Comparison of ENCODE assay signal across 13 mouse cellular contexts in the genomic region with DNA sequence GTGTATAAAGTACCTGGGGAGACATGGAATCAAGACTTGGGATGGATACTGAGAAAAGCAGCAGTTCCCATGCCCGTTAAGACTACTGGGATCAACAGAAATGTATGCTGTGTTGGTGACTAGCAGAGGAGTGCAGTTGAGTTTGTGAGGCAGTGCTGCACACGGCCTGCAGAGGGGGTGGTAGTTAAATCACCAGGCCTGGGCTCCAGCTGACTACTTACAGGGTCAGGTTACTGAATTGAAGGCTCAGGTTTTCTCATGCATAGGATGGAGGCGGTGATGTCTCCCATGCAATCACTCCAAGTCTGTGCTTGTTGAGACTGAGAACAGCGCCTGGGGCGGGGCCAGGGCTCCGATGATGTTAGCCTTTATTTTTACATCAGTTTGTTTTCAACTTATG. TPM values are rescaled to one million over a fixed set of nuclear protein-coding genes. Genes with fewer than 3 reads are reported as not detected.
A peak's percentile ranks its signal among the peaks of the same experiment; 100 is the strongest.
DNase-seq lines count a peak whose midpoint lies in the region; ATAC-seq and TF ChIP-seq lines count a peak whose summit lies in the region.
"Had no signal": no experiment of that assay in that cellular context is flagged by ENCODE, and none has a peak within 500 bp of the region (broad histone marks: within the 10 kb centered on the region; RNA-seq: fewer than 3 reads in every experiment).

No protein-coding gene starts in this region.

- ATAC-seq in forebrain, postnatal 0 days, result no peak
- no peak for ATAC-seq in forebrain, embryonic 15.5 days (replicated peaks)
- ATAC-seq in liver, embryonic 14.5 days (ENCODE audit: insufficient read depth), result no peak
- peak; percentile 54; the same call in 1 of the 2 replicates for ATAC-seq in limb, embryonic 11.5 days (ENCODE audit: insufficient number of reproducible peaks, low FRiP score, low TSS enrichment, low read depth)

- 34% methylated on average over 6 of the region's 6 CpGs for WGBS in forebrain, postnatal 0 days
- 39% methylated on average over 6 of the region's 6 CpGs for WGBS in forebrain, embryonic 15.5 days
- 24% methylated on average over 6 of the region's 6 CpGs for WGBS in liver, embryonic 14.5 days (ENCODE audit: insufficient replicate concordance)
- WGBS in limb, embryonic 11.5 days, result 14% methylated on average over 6 of the region's 6 CpGs

- H3K27ac ChIP-seq in forebrain, postnatal 0 days (ENCODE audit: low read depth, low read length), result no peak overlapping the region
- no peak overlapping the region for H3K27ac ChIP-seq in forebrain, embryonic 15.5 days (replicated peaks)
- no peak overlapping the region for H3K27ac ChIP-seq in liver, embryonic 14.5 days
- H3K27ac ChIP-seq in limb, embryonic 11.5 days (replicated peaks; ENCODE audit: low read depth, low read length), result no peak overlapping the region; the same call in 1 of the 2 replicates
- H3K27ac ChIP-seq: stomach, embryonic 15.5 days had no signal

- H3K27me3 ChIP-seq in forebrain, postnatal 0 days (ENCODE audit: insufficient read depth, low read length), result no peaks in the 10 kb centered on the region
- no peaks in the 10 kb centered on the region for H3K27me3 ChIP-seq in forebrain, embryonic 15.5 days
- no peaks in the 10 kb centered on the region for H3K27me3 ChIP-seq in liver, embryonic 14.5 days (ENCODE audit: control insufficient read depth, insufficient read depth, low read length)
- H3K27me3 ChIP-seq in limb, embryonic 11.5 days (ENCODE audit: control insufficient read depth, insufficient read depth, low read length), result no peaks in the 10 kb centered on the region
- H3K27me3 ChIP-seq: stomach, embryonic 15.5 days had no signal

- TF ChIP-seq EP300 in liver, embryonic 14.5 days (IDR thresholded peaks at IDR 0.05; ENCODE audit: low read depth), result no peak

- H3K9me3 ChIP-seq in forebrain, postnatal 0 days (ENCODE audit: low read length), result no peaks in the 10 kb centered on the region
- no peaks in the 10 kb centered on the region for H3K9me3 ChIP-seq in forebrain, embryonic 15.5 days
- no peaks in the 10 kb centered on the region for H3K9me3 ChIP-seq in liver, embryonic 14.5 days (ENCODE audit: control insufficient read depth, low read length)
- no peaks in the 10 kb centered on the region for H3K9me3 ChIP-seq in limb, embryonic 11.5 days (ENCODE audit: control insufficient read depth, low read length)
- H3K9me3 ChIP-seq: heart, embryonic 12.5 days; stomach, embryonic 15.5 days had no signal

- no peak overlapping the region for H3K4me3 ChIP-seq in forebrain, postnatal 0 days (ENCODE audit: low read depth, low read length)
- H3K4me3 ChIP-seq in forebrain, embryonic 15.5 days, result no peak overlapping the region
- H3K4me3 ChIP-seq in liver, embryonic 14.5 days (ENCODE audit: insufficient read depth in 1 of 2, low read depth in 2 of 2, low read length in 2 of 2), result no peak overlapping the region
- no peak overlapping the region for H3K4me3 ChIP-seq in limb, embryonic 11.5 days (ENCODE audit: low read depth, low read length)
- H3K4me3 ChIP-seq: heart, embryonic 12.5 days; stomach, embryonic 15.5 days had no signal

- H3K9ac ChIP-seq in forebrain, postnatal 0 days, result no peak overlapping the region
- no peak overlapping the region for H3K9ac ChIP-seq in forebrain, embryonic 15.5 days (replicated peaks)
- H3K9ac ChIP-seq in liver, embryonic 14.5 days (replicated peaks), result no peak overlapping the region
- H3K9ac ChIP-seq in limb, embryonic 11.5 days (ENCODE audit: low read length), result no peak overlapping the region
- H3K9ac ChIP-seq: heart, embryonic 12.5 days; stomach, embryonic 15.5 days had no signal

- H3K4me2 ChIP-seq in forebrain, postnatal 0 days (ENCODE audit: low read depth), result no peak overlapping the region
- H3K4me2 ChIP-seq in forebrain, embryonic 15.5 days (replicated peaks), result no peak overlapping the region
- H3K4me2 ChIP-seq in liver, embryonic 14.5 days (ENCODE audit: low read depth), result no peak overlapping the region
- no peak overlapping the region for H3K4me2 ChIP-seq in limb, embryonic 11.5 days (ENCODE audit: low read depth, severe bottlenecking)
- H3K4me2 ChIP-seq: heart, embryonic 12.5 days; stomach, embryonic 15.5 days had no signal

- no peak for TF ChIP-seq POLR2A in brain, embryonic 14.5 days (IDR thresholded peaks at IDR 0.05; ENCODE audit: borderline replicate concordance, extremely low read depth, insufficient read depth, insufficient read length, poor library complexity, severe bottlenecking)

- H3K4me1 ChIP-seq in forebrain, postnatal 0 days (ENCODE audit: insufficient read depth), result 0 out of 2 replicates have a peak, but pooled peaks cover 9% of the 10 kb centered on the region
- peaks cover 10% of the 10 kb centered on the region; the same call in 1 of the 2 replicates for H3K4me1 ChIP-seq in forebrain, embryonic 15.5 days
- no peaks in the 10 kb centered on the region for H3K4me1 ChIP-seq in liver, embryonic 14.5 days (replicated peaks; ENCODE audit: control insufficient read depth in 2 of 2, insufficient read depth in 2 of 2, low read length in 1 of 2)
- 0 out of 2 replicates have a peak, but pooled peaks cover 5% of the 10 kb centered on the region for H3K4me1 ChIP-seq in limb, embryonic 11.5 days (ENCODE audit: control insufficient read depth, insufficient read depth, low read length)
- H3K4me1 ChIP-seq: heart, embryonic 12.5 days; stomach, embryonic 15.5 days had no signal

- H3K36me3 ChIP-seq in forebrain, postnatal 0 days (ENCODE audit: insufficient read depth), result no peaks in the 10 kb centered on the region
- no peaks in the 10 kb centered on the region for H3K36me3 ChIP-seq in forebrain, embryonic 15.5 days
- H3K36me3 ChIP-seq in liver, embryonic 14.5 days (replicated peaks; ENCODE audit: control insufficient read depth, insufficient read depth, low read depth), result no peaks in the 10 kb centered on the region
- no peaks in the 10 kb centered on the region for H3K36me3 ChIP-seq in limb, embryonic 11.5 days (ENCODE audit: control insufficient read depth, insufficient read depth, low read length)
- H3K36me3 ChIP-seq: heart, embryonic 12.5 days; stomach, embryonic 15.5 days had no signal

- no peak for DNase-seq in forebrain, postnatal 0 days
- no peak for DNase-seq in liver, embryonic 14.5 days (ENCODE audit: low read depth in 3 of 3, low spot score in 3 of 3)
- DNase-seq in liver, result no peak
- DNase-seq in brain, embryonic 14.5 days (ENCODE audit: low read depth), result no peak
- peak; percentile 75 for DNase-seq in limb, embryonic 11.5 days (ENCODE audit: low spot score)
- no peak for DNase-seq in left cerebral cortex, adult 18-20 months (ENCODE audit: low spot score in 2 of 2)
- no peak for DNase-seq in left cerebral cortex, adult 8-10 months (ENCODE audit: low spot score in 2 of 2)
- DNase-seq: B cell, adult 2 months; cerebellum, adult 2 months; kidney, adult 18-20 months had no signal

- TF ChIP-seq CTCF in forebrain, postnatal 0 days (IDR thresholded peaks at IDR 0.05; ENCODE audit: low read depth), result peak; percentile 36; the same call in 1 of the 2 replicates
- TF ChIP-seq CTCF in liver, embryonic 14.5 days (IDR thresholded peaks at IDR 0.05; ENCODE audit: low read depth), result 0 out of 2 replicates have a peak, but pooled peaks have one; percentile 26
- peak; percentile 42; the same call in 1 of the 2 replicates for TF ChIP-seq CTCF in brain, embryonic 14.5 days (IDR thresholded peaks at IDR 0.05; ENCODE audit: borderline replicate concordance, extremely low read depth, insufficient read depth, insufficient read length)

RNA-seq across cellular contexts. Expression of a gene that starts 31.4 kb away (rescaled TPM):
- 21.3 and 44.2 TPM in 2 replicates for total RNA-seq in forebrain, postnatal 0 days (2014; rRNA removed)
- polyA plus RNA-seq in forebrain, postnatal 0 days (2015; fragmentation: Nextera tagmentation; extraction: Ambion mirVana), result 37.2 and 37.6 TPM in 2 replicates
- polyA plus RNA-seq in forebrain, embryonic 15.5 days (2015; fragmentation: Nextera tagmentation; extraction: Ambion mirVana), result 14.2 and 15.2 TPM in 2 replicates
- polyA plus RNA-seq in liver, embryonic 14.5 days (2012; rRNA removed), result 0.10 and 0.20 TPM in 2 replicates
- not detected in 2 replicates for polyA plus RNA-seq in liver, embryonic 14.5 days (2014; fragmentation: Nextera tagmentation; extraction: Ambion mirVana)
- 30.1 and 35.9 TPM in 2 replicates for polyA plus RNA-seq in brain, embryonic 14.5 days (2012; rRNA removed)
- 145 and 157 TPM in 2 replicates for polyA plus RNA-seq in limb, embryonic 11.5 days (2014; fragmentation: Nextera tagmentation; extraction: Ambion mirVana)
- total RNA-seq in left cerebral cortex, adult 18-20 months (2021), result 100 to 1,000 TPM; 140 to 160 TPM
- total RNA-seq in left cerebral cortex, adult 8-10 months (2022), result 100 to 1,000 TPM; 124 to 142 (median 136) TPM

Comparison
In these comparisons a context has a peak if more than half of its experiments do, and no peak if none do; other contexts are left out.
1. RNA of a gene that starts 31.4 kb away (polyA plus RNA-seq): 145 to 157 TPM in limb, embryonic 11.5 days, 37.2 to 37.6 TPM in forebrain, postnatal 0 days, 30.1 to 35.9 TPM in brain, embryonic 14.5 days and 14.2 to 15.2 TPM in forebrain, embryonic 15.5 days; 0.10 to 0.20 TPM in liver, embryonic 14.5 days; every median in the first group is over 10 times any median in the second.
2. Peak in every context shown above with its lines, with median percentiles within 50 percentile points of each other: CTCF ChIP-seq.